Mouse (Mus musculus): Measurements from ENCODE around the gene Cbfa2t3. TPM values are rescaled to one million over a fixed set of nuclear protein-coding genes. Genes with fewer than 3 reads are reported as not detected.

The Cbfa2t3 gene
- total and polyA plus RNA-seq, 3 experiments: 10.5 to 102 TPM; not detected in 1

DNA sequence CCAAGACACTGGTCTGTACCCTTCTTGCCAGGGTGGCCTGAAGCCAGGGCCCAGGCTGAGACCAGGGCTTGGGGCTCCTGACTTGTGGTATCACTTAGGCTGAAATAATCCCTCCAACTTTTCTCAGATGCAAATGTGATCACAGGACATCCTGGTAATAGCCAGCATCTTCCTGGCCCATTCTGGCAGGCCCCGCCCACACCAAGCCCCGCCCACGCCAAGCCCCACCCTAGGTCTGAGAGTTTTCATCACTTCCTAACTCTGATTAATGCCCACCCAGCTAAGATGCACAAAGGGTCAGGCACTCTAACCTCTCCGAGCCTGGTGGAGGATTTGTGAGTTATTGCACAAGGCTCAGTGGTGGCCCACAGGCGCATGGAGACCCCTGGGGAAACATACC lies 78.5 kb downstream of the Cbfa2t3 start:
- no peak overlapping the region for H3K4me3 ChIP-seq (ENCODE audit: control insufficient read depth in 1 of 2, insufficient read depth in 1 of 2, low read depth in 2 of 2, low read length in 2 of 2)
- no peaks in the 10 kb centered on the region for H3K27me3 ChIP-seq (ENCODE audit: control insufficient read depth in 1 of 2, insufficient read depth in 2 of 2, low read length in 2 of 2)
- TF ChIP-seq E2F4 (IDR thresholded peaks at IDR 0.05; ENCODE audit: borderline replicate concordance, low read depth, low read length): no peak
- no peak for TF ChIP-seq ZNF384 (IDR thresholded peaks at IDR 0.05; ENCODE audit: low read depth, low read length)
- no peak for TF ChIP-seq USF1 (IDR thresholded peaks at IDR 0.05; ENCODE audit: low read depth, low read length)
- no peak for TF ChIP-seq NELFE (IDR thresholded peaks at IDR 0.05; ENCODE audit: low read depth, low read length)
- TF ChIP-seq GABPA (IDR thresholded peaks at IDR 0.05; ENCODE audit: low read depth, low read length): no peak

DNA sequence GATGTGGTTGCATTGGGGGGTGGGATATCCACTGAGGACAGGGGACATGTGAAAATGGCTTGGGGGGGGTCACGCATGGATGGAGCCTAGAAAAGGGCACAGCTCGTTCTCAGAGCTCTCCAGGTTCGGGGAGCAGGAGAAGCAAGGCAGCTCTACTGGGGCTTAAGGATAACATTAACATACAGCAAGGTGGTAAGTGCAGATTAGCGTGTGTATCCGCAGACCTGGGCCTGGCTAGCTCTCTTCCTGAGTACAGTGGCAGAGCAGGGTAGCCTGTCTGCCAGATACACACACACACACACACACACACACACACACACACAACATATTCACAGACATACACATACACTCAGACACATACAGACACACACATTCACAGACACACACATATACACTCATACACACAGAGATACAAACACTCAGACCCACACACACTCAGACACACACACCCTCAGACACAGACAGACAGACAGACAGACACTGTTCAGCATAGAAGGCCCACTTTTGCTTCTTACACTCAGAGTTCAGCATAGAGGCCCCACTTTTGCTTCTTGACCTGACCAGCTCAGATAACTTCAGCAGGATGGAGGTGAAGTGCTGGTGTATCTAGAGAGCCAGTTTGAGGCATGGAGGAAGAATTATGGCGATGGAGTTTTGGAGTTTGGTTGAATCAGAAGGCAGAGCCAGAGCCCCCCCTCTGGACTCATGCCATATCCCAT lies 80.1 kb downstream of the Cbfa2t3 start:
- no peaks in the 10 kb centered on the region for H3K9me3 ChIP-seq (replicated peaks; ENCODE audit: insufficient read depth, low read length)
- no peak overlapping the region for H3K27ac ChIP-seq (ENCODE audit: control insufficient read depth, low read depth, low read length)
- H3K9ac ChIP-seq (ENCODE audit: control insufficient read depth, low read depth, low read length, poor library complexity, severe bottlenecking): no peak overlapping the region
- H3K4me3 ChIP-seq (ENCODE audit: control insufficient read depth in 1 of 2, insufficient read depth in 1 of 2, low read depth in 2 of 2, low read length in 2 of 2): no peak overlapping the region
- no peaks in the 10 kb centered on the region; a peak in 1 of 4 replicates for H3K36me3 ChIP-seq (ENCODE audit: control insufficient read depth in 1 of 2, insufficient read depth in 2 of 2, low read length in 2 of 2)
- H3K27me3 ChIP-seq (ENCODE audit: control insufficient read depth in 1 of 2, insufficient read depth in 2 of 2, low read length in 2 of 2): no peaks in the 10 kb centered on the region
- TF ChIP-seq SMC3 (IDR thresholded peaks at IDR 0.05; ENCODE audit: low read depth, low read length) (no peak; the same call in 1 of the 2 replicates), USF1 (IDR thresholded peaks at IDR 0.05; ENCODE audit: low read depth, low read length) (no peak), E2F4 (IDR thresholded peaks at IDR 0.05; ENCODE audit: borderline replicate concordance, low read depth, low read length) (no peak), EP300 (IDR thresholded peaks at IDR 0.05; ENCODE audit: low read depth in 1 of 2, low read length in 2 of 2) (peak; percentile 38 to 39; a peak in 2 of 4 replicates), MAZ (IDR thresholded peaks at IDR 0.05; ENCODE audit: low read depth, low read length) (no peak), MYC (IDR thresholded peaks at IDR 0.05; ENCODE audit: low read depth, low read length) (no peak), TAL1 (IDR thresholded peaks at IDR 0.05; ENCODE audit: low read length) (peak; percentile 80), TCF12 (IDR thresholded peaks at IDR 0.05; ENCODE audit: low read depth, low read length) (peak; percentile 61), POLR2A (IDR thresholded peaks at IDR 0.05; ENCODE audit: control insufficient read depth in 1 of 2, insufficient read depth in 1 of 2, low read depth in 1 of 2, low read length in 2 of 2, poor library complexity in 1 of 2) (no peak), MYB (IDR thresholded peaks at IDR 0.05; ENCODE audit: low read depth, low read length) (no peak), TBP (IDR thresholded peaks at IDR 0.05; ENCODE audit: low read depth, low read length) (no peak), USF2 (IDR thresholded peaks at IDR 0.05; ENCODE audit: borderline replicate concordance in 1 of 2, insufficient read depth in 1 of 2, low read depth in 1 of 2, low read length in 2 of 2) (no peak), ZNF384 (IDR thresholded peaks at IDR 0.05; ENCODE audit: low read depth, low read length) (no peak), GATA1 (IDR thresholded peaks at IDR 0.05; ENCODE audit: low read depth, low read length) (peak; percentile 38; the same call in 1 of the 2 replicates), ZC3H11A (IDR thresholded peaks at IDR 0.05; ENCODE audit: low read depth, low read length) (no peak), NRF1 (IDR thresholded peaks at IDR 0.05; ENCODE audit: insufficient read depth, low read depth, low read length, poor library complexity, severe bottlenecking) (no peak)
- H3K79me2 ChIP-seq (ENCODE audit: control insufficient read depth, insufficient read depth, low read length, poor library complexity): no peaks in the 10 kb centered on the region
- peak; percentile 69 for DNase-seq (ENCODE audit: low read depth, low spot score)
- H3K4me1 ChIP-seq (ENCODE audit: control insufficient read depth in 1 of 2, insufficient read depth in 2 of 2, low read length in 2 of 2): peaks cover 8 to 12% of the 10 kb centered on the region in 2 experiments

More for the DNA sequence above, 78.5 kb downstream of the Cbfa2t3 start:
- no peak for DNase-seq (ENCODE audit: low read depth, low spot score)
- Histone ChIP-seq H3K9me3 (replicated peaks; ENCODE audit: insufficient read depth, low read length) (no peaks in the 10 kb centered on the region), H3K36me3 (ENCODE audit: control insufficient read depth in 1 of 2, insufficient read depth in 2 of 2, low read length in 2 of 2) (no peaks in the 10 kb centered on the region; a peak in 1 of 4 replicates), H3K4me1 (ENCODE audit: control insufficient read depth in 1 of 2, insufficient read depth in 2 of 2, low read length in 2 of 2) (peaks cover 8 to 12% of the 10 kb centered on the region in 2 experiments), H3K27ac (ENCODE audit: control insufficient read depth, low read depth, low read length) (no peak overlapping the region), H3K79me2 (ENCODE audit: control insufficient read depth, insufficient read depth, low read length, poor library complexity) (no peaks in the 10 kb centered on the region), H3K9ac (ENCODE audit: control insufficient read depth, low read depth, low read length, poor library complexity, severe bottlenecking) (no peak overlapping the region)

Data from MEL (cell line).